Mouse (Mus musculus) kidney, embryonic 15.5 days (tissue): ENCODE results near the gene Dcakd. TPM values are rescaled to one million over a fixed set of nuclear protein-coding genes. Genes with fewer than 3 reads are reported as not detected.

Experiments
- ATAC-seq: fragments of 200-750 bp; cut with Nextera tagmentation; replicated peaks from 2 replicates; pipeline ENCODE4 v1.8.0; 2017; ENCODE audit warnings: moderate TSS enrichment; ENCODE audit not compliant: low FRiP score
- H3K27ac ChIP-seq: fragments of 300-500 bp; sonication (generic); 2 replicates; pipeline ENCODE4 v1.5.1; 2015; ENCODE audit warnings: mild to moderate bottlenecking, inconsistent platforms
- H3K27me3 ChIP-seq: fragments of 300-500 bp; sonication (generic); 2 replicates; pipeline ENCODE4 v1.6.1; 2015; ENCODE audit warnings: inconsistent platforms
- H3K36me3 ChIP-seq: fragments of 300-500 bp; sonication (generic); 2 replicates; pipeline ENCODE4 v1.6.1; 2015; ENCODE audit warnings: inconsistent platforms
- H3K4me1 ChIP-seq: fragments of 300-500 bp; sonication (generic); 2 replicates; pipeline ENCODE4 v1.6.1; 2015; ENCODE audit warnings: inconsistent platforms
- H3K4me2 ChIP-seq: fragments of 300-500 bp; sonication (generic); 2 replicates; pipeline ENCODE4 v1.6.1; 2015; ENCODE audit warnings: moderate library complexity, mild to moderate bottlenecking, inconsistent platforms
- H3K4me3 ChIP-seq: fragments of 300-500 bp; sonication (generic); replicated peaks from 2 replicates; pipeline ENCODE4 v1.5.1; 2015; ENCODE audit warnings: mild to moderate bottlenecking, inconsistent platforms
- H3K9ac ChIP-seq: fragments of 300-500 bp; sonication (generic); 2 replicates; pipeline ENCODE4 v1.6.1; 2015; ENCODE audit warnings: mild to moderate bottlenecking, inconsistent platforms
- H3K9me3 ChIP-seq: fragments of 300-500 bp; sonication (generic); replicated peaks from 2 replicates; pipeline ENCODE4 v1.6.1; 2016; ENCODE audit warnings: inconsistent platforms
- WGBS: fragments of 180-500 bp; shearing (Covaris S2); methylation state at CpG from one replicate; pipeline ENCODE4 v1.1.7; 2015; ENCODE audit warnings: mixed read lengths; 5-methylcytosine and 5-hydroxymethylcytosine counted together
- polyA plus RNA-seq: library from polyadenylated mRNA; unstranded; fragments of >200 nt; fragmentation: Nextera tagmentation; extraction: Ambion mirVana; gene quantifications from 2 replicates; pipeline ENCODE4 v1.2.1, GENCODE M21; 2015

Dcakd gene
- polyA plus RNA-seq: 165 and 187 TPM in 2 replicates

DNA sequence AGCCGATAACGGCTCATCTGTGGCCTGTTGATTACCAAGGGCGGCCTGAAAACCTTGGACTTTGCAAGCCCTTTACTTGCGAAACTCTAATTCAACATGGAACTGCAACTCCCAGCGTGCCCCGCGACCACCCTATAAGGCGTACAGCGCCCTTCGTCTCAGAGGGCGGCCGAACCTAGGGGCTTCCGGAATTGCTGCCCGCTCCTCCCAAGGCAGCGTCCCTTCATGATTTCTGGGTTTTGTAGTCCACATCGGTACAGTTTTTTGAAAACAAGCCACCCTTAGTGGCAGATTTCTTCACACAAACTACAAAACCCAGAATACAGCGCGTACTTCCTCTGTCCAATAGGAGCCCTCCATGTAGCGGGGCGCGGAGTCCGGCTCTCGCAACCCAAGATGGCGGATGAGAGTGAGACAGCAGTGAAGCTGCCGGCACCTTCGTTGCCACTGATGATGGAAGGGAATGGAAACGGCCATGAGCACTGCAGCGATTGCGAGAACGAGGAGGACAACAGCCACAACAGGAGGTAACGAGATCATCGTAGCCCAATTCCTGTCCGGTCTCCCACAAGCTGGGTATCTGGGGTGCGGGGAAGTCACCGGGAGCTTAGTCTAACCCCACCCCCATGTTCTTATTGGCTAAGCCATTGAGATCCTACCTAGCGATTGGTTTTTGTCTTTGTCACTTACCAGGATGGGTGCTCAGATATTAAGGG is at the start of gene Dcakd, which contains the start of gene Nmt1:
Gene Dcakd, minus strand, starts transcription at position 158 of the 716 bp plus-strand sequence.
Gene Nmt1, plus strand, starts transcription at position 15 of the 716 bp plus-strand sequence.
- Histone ChIP-seq H3K4me1 (peaks cover 32% of the 10 kb centered on the region), H3K4me2 (peak within 1 kb of the TSS; percentile 74), H3K27me3 (no peaks in the 10 kb centered on the region), H3K9ac (peak within 1 kb of the TSS; percentile 69), H3K9me3 (no peaks in the 10 kb centered on the region), H3K4me3 (peak within 1 kb of the TSS; percentile 87), H3K27ac (peak within 1 kb of the TSS; percentile 88), H3K36me3 (peaks cover 27% of the 10 kb centered on the region)
- peak; percentile 99 for ATAC-seq
- under 1% methylated on average over 36 of the region's 36 CpGs for WGBS

DNA sequence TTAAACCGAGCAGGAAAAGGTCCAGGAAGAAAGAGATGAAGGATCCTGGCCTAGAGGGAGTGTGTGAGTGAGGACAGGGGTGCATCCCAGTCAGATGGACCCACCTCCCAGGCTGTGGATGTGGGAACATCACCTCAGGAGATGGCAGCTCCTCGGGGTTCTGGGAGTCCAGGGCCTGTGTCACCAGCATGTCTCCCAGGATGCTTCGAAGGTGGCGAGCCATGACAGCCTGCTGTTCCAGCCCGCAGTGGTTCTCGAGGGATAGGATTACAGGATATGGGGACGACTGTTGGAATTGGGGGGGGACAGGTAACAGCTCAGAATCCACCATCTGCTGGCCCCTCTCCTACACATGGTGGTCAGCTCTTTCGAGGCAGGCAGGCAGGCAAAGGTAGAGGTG is 48.4 kb upstream of the Dcakd start:
- Histone ChIP-seq H3K4me2 (no peak overlapping the region), H3K9ac (no peak overlapping the region), H3K4me3 (no peak overlapping the region), H3K9me3 (no peaks in the 10 kb centered on the region), H3K4me1 (peaks cover 25% of the 10 kb centered on the region), H3K27ac (no peak overlapping the region), H3K27me3 (peaks cover 30% of the 10 kb centered on the region), H3K36me3 (peaks cover 3% of the 10 kb centered on the region; the same call in 1 of the 2 replicates)
- ATAC-seq: no peak
- 53% methylated on average over 8 of the region's 8 CpGs for WGBS

DNA sequence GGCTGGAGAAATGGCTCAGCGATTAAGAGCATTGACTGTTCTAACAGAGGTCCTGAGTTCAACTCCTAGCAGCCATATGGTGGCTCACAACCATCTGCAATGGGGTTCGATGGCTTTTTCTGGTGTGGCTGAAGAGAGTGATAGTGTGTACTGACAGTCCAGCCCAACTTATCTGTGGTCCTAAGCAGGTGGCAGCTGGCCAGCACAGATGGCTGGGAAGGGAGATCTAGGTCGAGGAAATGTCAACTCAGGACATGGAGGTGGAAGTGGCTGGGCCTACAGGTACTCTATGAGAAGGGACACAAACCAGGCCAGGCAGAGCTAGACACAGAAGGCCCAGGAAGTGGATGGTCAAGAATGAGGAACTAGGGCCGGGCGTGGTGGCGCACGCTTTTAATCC is 47.9 kb upstream of the Dcakd start:
- Histone ChIP-seq H3K27me3 (peaks cover 24% of the 10 kb centered on the region), H3K4me2 (no peak overlapping the region), H3K27ac (no peak overlapping the region), H3K4me1 (peaks cover 22% of the 10 kb centered on the region), H3K9me3 (no peaks in the 10 kb centered on the region), H3K9ac (no peak overlapping the region), H3K36me3 (peaks cover 7% of the 10 kb centered on the region; the same call in 1 of the 2 replicates), H3K4me3 (no peak overlapping the region)
- no peak for ATAC-seq
- WGBS: 93% methylated on average over 7 of the region's 7 CpGs

DNA sequence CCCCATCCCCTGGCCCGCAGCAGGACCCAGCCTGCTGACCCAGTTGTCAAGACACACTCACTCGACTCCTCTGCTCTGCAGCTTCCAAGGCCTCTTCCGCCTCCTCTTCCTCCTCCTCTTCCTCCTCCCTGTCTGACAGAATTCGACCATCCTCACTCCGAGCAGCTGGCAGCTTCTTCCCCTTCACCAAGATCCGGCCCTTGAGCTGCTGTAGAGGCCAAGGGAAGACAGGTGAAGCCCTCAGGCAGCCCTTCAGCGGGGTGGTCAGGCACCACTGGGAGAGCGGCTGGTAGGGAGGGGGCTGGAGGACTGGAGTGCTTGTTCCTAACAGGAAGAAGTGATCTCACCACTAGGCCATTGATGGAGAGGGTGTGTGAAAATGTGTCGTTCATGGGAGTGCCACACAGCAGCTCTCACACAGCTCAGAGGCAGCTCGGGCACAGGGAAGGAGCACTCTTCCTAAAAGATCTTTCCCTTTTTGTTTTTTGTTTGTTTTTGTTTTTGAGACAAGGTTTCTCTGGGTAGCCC is 46.7 kb upstream of the Dcakd start:
- 30% methylated on average over 10 of the region's 10 CpGs for WGBS
- Histone ChIP-seq H3K27me3 (peaks cover 13% of the 10 kb centered on the region), H3K4me3 (no peak overlapping the region), H3K4me1 (peaks cover 11% of the 10 kb centered on the region; the same call in 1 of the 2 replicates), H3K36me3 (peaks cover 18% of the 10 kb centered on the region), H3K9ac (no peak overlapping the region), H3K4me2 (no peak overlapping the region), H3K9me3 (no peaks in the 10 kb centered on the region), H3K27ac (no peak overlapping the region)
- no peak for ATAC-seq

DNA sequence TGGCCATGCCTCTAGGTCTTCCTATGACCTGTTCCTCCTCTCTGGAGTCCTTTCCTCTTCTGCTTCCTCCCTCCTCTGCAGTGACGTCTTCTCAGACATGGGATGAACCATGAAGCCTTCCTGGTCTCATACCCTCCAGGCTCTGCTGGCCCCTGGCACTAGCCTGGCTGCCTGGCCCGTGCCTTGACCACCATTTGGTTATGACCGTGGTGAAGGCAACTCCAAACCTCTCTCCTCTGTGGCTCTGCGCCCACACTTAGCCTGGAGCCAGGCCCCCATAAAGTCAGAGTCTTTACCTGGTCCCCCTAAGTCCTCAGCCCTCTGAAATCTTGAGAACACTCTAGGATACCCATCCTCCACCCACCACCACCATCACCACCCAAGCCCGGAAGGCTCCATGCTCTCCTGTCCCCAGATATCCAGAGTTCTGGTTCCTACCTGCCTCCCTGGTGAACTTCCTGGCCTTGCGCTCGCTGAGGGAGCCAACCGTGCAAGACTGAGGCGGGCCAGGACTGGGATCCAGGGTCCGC is 46.1 kb upstream of the Dcakd start:
- Histone ChIP-seq H3K4me2 (no peak overlapping the region), H3K9me3 (no peaks in the 10 kb centered on the region), H3K4me3 (no peak overlapping the region), H3K36me3 (peaks cover 25% of the 10 kb centered on the region), H3K4me1 (peaks cover 11% of the 10 kb centered on the region; the same call in 1 of the 2 replicates), H3K27me3 (peaks cover 8% of the 10 kb centered on the region), H3K9ac (0 out of 2 replicates have a peak overlapping the region, but pooled peaks have one; percentile 3), H3K27ac (no peak overlapping the region)
- ATAC-seq: no peak
- WGBS: 61% methylated on average over 10 of the region's 10 CpGs

DNA sequence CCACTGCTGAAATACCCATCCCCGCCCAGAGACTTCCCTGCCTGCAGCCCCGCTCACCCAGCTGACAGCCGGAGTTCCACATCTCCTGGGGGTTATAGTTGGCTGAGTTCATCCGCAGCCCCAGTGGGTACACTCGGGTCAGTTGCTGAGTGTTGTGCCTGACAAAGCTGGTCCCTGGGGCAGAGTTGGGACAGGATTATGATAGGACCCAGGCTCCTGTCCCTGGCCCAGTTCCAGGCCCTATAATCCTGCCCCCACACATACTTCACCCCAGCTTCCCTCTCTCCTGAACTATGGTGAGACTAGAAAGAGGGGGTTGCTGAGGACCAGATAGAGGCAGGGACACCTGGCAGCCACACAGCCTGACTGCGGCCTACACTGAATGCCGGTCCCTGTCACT is 45.5 kb upstream of the Dcakd start:
- peaks cover 11% of the 10 kb centered on the region; the same call in 1 of the 2 replicates for H3K4me1 ChIP-seq
- 85% methylated on average over 7 of the region's 7 CpGs for WGBS
- no peak overlapping the region for H3K9ac ChIP-seq
- H3K4me2 ChIP-seq: no peak overlapping the region
- H3K4me3 ChIP-seq: no peak overlapping the region
- H3K27me3 ChIP-seq: peaks cover 6% of the 10 kb centered on the region
- H3K9me3 ChIP-seq: no peaks in the 10 kb centered on the region
- ATAC-seq: no peak
- H3K27ac ChIP-seq: no peak overlapping the region
- H3K36me3 ChIP-seq: peaks cover 30% of the 10 kb centered on the region

DNA sequence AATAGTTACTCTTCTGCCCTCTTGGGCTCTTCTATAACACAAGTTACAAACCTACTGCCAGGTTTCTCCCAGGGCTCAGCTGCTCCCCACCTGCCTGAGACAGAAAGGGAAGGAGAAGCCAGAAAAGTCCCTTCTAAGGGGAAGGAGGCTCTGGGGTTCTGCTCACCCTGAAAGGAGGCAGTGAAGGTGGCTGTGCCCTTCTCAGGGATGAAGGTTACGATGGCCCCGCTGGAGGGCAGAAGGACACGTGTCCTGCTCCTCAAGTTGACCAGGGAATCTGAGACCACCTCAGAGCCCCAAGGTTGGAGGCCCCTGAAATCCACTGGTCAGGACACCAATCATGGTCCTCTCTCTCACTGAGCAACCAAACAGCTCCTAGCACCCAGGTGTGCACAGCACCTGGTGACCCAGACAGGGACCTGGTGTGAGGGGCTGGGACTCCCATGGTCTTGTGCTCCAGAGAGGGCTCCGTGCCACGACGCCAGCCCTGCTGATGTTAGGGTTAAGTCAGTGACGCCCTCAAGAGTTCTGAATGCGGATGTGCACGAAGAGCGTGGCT is 42.3 kb upstream of the Dcakd start:
- no peak overlapping the region for H3K9ac ChIP-seq
- H3K4me3 ChIP-seq: no peak overlapping the region
- H3K4me1 ChIP-seq: peaks cover 11% of the 10 kb centered on the region; the same call in 1 of the 2 replicates
- H3K4me2 ChIP-seq: no peak overlapping the region
- 90% methylated on average over 10 of the region's 10 CpGs for WGBS
- ATAC-seq: no peak
- no peaks in the 10 kb centered on the region for H3K9me3 ChIP-seq
- no peaks in the 10 kb centered on the region for H3K27me3 ChIP-seq
- no peak overlapping the region for H3K27ac ChIP-seq
- peaks cover 63% of the 10 kb centered on the region for H3K36me3 ChIP-seq

DNA sequence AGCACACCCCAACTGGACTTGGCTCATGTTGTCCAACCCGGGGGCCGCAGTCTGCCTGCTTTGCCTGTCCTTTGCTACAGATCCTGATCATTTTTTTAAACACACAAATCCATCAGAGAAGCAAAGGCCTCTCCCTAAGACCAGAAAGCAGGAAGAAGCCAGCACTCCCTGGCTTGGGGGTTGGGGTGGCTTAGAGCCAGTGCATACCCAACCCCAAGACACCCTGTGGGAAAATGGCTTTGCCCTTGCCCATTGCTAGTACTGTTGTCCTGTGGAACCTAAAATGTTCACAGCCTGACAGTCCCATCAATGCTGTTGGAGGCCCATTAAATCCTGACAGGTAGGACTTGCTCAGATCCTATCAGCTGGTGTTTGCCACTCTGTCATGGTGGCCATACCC is 41.6 kb upstream of the Dcakd start:
- H3K27ac ChIP-seq: no peak overlapping the region
- no peaks in the 10 kb centered on the region for H3K9me3 ChIP-seq
- peaks cover 68% of the 10 kb centered on the region for H3K36me3 ChIP-seq
- H3K27me3 ChIP-seq: no peaks in the 10 kb centered on the region
- 94% methylated on average over 2 of the region's 2 CpGs for WGBS
- H3K4me2 ChIP-seq: no peak overlapping the region
- no peak overlapping the region for H3K9ac ChIP-seq
- no peak for ATAC-seq
- no peak overlapping the region for H3K4me3 ChIP-seq
- peaks cover 7% of the 10 kb centered on the region; the same call in 1 of the 2 replicates for H3K4me1 ChIP-seq

DNA sequence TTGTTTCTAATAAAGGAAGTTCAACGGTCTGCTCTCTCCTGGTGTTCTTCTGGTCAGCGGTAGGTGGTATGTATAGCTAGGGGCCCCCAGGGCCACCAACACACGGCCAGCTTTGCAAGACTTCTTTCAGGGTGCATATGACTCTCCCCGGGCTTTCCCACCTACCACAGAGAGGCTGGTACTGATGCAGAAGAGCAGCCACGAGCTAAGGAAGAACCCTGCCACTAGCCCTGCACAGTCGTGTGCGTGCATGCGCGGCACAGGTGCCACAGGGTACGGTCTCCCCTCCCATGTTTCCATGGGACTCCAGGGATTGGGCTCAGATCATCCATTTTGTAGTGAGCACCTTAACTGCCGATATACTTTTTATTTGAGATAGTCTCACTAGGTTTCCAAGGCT is 40.8 kb upstream of the Dcakd start:
- 92% methylated on average over 11 of the region's 11 CpGs for WGBS
- H3K4me3 ChIP-seq: no peak overlapping the region
- no peak for ATAC-seq
- no peaks in the 10 kb centered on the region for H3K9me3 ChIP-seq
- H3K36me3 ChIP-seq: peaks cover 76% of the 10 kb centered on the region
- no peaks in the 10 kb centered on the region; the same call in 1 of the 2 replicates for H3K4me1 ChIP-seq
- H3K4me2 ChIP-seq: no peak overlapping the region
- H3K27ac ChIP-seq: no peak overlapping the region
- no peaks in the 10 kb centered on the region for H3K27me3 ChIP-seq
- no peak overlapping the region for H3K9ac ChIP-seq

DNA sequence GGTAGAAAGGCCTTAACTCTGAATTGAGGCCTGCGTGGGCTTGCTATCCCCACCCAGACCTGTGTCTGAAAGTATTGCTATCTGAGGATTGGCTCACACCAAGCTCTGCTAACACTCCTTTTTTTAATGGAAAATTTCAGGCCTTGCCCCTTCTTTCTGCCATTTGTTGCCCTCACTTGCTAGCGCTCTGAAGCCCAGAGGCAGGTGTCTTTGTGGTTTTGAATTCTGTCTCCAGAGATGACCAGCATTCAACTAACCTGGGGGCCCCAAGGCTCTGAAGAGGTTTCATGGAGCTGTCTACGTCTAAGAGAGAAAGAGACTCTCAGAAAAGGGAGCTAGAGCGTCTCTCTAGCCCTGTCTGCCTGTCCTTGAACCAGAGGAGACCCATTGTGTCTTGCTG is 40.1 kb upstream of the Dcakd start:
- 92% methylated on average over 4 of the region's 4 CpGs for WGBS
- Histone ChIP-seq H3K4me2 (no peak overlapping the region), H3K27ac (no peak overlapping the region), H3K27me3 (no peaks in the 10 kb centered on the region), H3K9me3 (no peaks in the 10 kb centered on the region), H3K4me3 (no peak overlapping the region), H3K9ac (no peak overlapping the region), H3K4me1 (no peaks in the 10 kb centered on the region), H3K36me3 (peaks cover 83% of the 10 kb centered on the region)
- ATAC-seq: no peak

DNA sequence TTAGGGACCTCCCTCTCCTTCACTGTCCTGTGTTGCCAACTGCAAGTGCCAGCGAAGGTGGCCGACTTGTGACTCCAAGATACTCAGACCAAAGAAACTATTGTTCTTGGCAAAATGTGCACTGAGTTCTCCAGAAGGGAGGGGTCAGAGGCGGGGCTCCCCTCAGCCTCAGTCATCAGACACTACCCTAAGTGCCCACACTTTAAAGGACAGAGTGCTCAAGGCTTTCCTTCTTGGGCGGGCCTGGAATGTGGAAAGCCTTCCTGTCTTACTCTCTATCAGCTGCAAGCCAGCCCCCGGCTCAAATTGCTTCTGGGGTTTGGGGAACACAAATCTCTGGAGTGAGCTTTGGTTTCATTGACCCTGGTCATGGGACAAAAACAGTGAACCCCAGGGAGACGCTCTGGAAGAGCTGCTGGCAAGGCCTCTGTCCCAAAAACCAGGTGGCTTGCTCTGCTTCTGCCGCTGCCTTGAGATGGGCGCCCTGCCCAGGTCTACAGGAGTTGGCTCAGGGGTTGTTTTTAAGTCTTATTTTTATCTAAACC is 39.4 kb upstream of the Dcakd start:
- H3K9ac ChIP-seq: no peak overlapping the region
- H3K4me3 ChIP-seq: no peak overlapping the region
- H3K27ac ChIP-seq: no peak overlapping the region; the same call in 1 of the 2 replicates
- H3K4me1 ChIP-seq: no peaks in the 10 kb centered on the region
- H3K9me3 ChIP-seq: no peaks in the 10 kb centered on the region
- WGBS: 61% methylated on average over 8 of the region's 8 CpGs
- H3K4me2 ChIP-seq: no peak overlapping the region
- no peak for ATAC-seq
- H3K36me3 ChIP-seq: peaks cover 88% of the 10 kb centered on the region
- H3K27me3 ChIP-seq: no peaks in the 10 kb centered on the region

DNA sequence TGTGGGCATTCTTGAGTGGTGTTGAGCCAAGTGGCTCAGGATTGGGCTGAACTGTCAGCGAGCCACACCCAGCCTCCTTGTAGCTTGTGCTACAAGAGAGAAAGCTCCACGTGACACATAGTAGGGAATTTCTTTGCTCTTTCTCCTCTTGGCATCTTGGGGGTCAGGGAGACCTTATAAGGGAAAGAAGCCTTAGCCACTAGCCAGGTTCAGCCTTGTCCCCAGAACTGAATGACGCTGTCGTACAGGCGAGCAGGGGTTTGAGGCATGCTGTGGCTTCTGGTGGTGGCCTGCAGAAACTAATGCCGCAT is 38.9 kb upstream of the Dcakd start:
- H3K27ac ChIP-seq: no peak overlapping the region

More for the DNA sequence above, 38.9 kb upstream of the Dcakd start:
- peaks cover 93% of the 10 kb centered on the region for H3K36me3 ChIP-seq
- no peak overlapping the region for H3K9ac ChIP-seq
- H3K4me3 ChIP-seq: no peak overlapping the region
- no peaks in the 10 kb centered on the region for H3K27me3 ChIP-seq
- WGBS: 95% methylated on average over 6 of the region's 6 CpGs
- H3K4me1 ChIP-seq: no peaks in the 10 kb centered on the region
- no peak for ATAC-seq
- H3K9me3 ChIP-seq: no peaks in the 10 kb centered on the region
- H3K4me2 ChIP-seq: no peak overlapping the region
